Mouse (Mus musculus) midbrain, embryonic 13.5 days (tissue): ENCODE measurements around the gene Tecta. TPM values are rescaled to one million over a fixed set of nuclear protein-coding genes. Genes with fewer than 3 reads are reported as not detected.
A peak's percentile ranks its signal among the peaks of the same experiment; 100 is the strongest.

ENCODE experiments used
- ATAC-seq: fragments of 200-750 bp; cut with Nextera tagmentation; 2 replicates; pipeline ENCODE4 v1.8.0; 2017; ENCODE audit warnings: mild to moderate bottlenecking, moderate TSS enrichment, moderate library complexity
- H3K27ac ChIP-seq: fragments of 300-500 bp; sonication (generic); 2 replicates; pipeline ENCODE4 v1.5.1; 2015; ENCODE audit warnings: inconsistent platforms, mild to moderate bottlenecking, moderate library complexity
- H3K27me3 ChIP-seq: fragments of 300-500 bp; sonication (generic); 2 replicates; pipeline ENCODE4 v1.6.1; 2015; ENCODE audit warnings: mild to moderate bottlenecking, inconsistent platforms
- H3K36me3 ChIP-seq: fragments of 300-500 bp; sonication (generic); 2 replicates; pipeline ENCODE4 v1.6.1; 2015; ENCODE audit warnings: mild to moderate bottlenecking, inconsistent platforms
- H3K4me1 ChIP-seq: fragments of 300-500 bp; sonication (generic); replicated peaks from 2 replicates; pipeline ENCODE4 v1.6.1; 2015; ENCODE audit warnings: inconsistent platforms
- H3K4me2 ChIP-seq: fragments of 300-500 bp; sonication (generic); replicated peaks from 2 replicates; pipeline ENCODE4 v1.6.1; 2015; ENCODE audit warnings: moderate library complexity, mild to moderate bottlenecking, inconsistent platforms
- H3K4me3 ChIP-seq: fragments of 300-500 bp; sonication (generic); replicated peaks from 2 replicates; pipeline ENCODE4 v1.5.1; 2015; ENCODE audit warnings: mild to moderate bottlenecking, inconsistent platforms
- H3K9ac ChIP-seq: fragments of 300-500 bp; sonication (generic); replicated peaks from 2 replicates; pipeline ENCODE4 v1.6.1; 2015; ENCODE audit warnings: mild to moderate bottlenecking, inconsistent platforms
- H3K9me3 ChIP-seq: fragments of 300-500 bp; sonication (generic); 2 replicates; pipeline ENCODE4 v1.6.1; 2016; ENCODE audit warnings: mild to moderate bottlenecking, inconsistent platforms
- WGBS: fragments of 180-500 bp; shearing (Covaris S2); methylation state at CpG from one replicate; pipeline ENCODE4 v1.1.7; 2015; 5-methylcytosine and 5-hydroxymethylcytosine counted together
- polyA plus RNA-seq: library from polyadenylated mRNA; unstranded; fragments of >200 nt; fragmentation: Nextera tagmentation; extraction: Ambion mirVana; gene quantifications from 2 replicates; pipeline ENCODE4 v1.2.1, GENCODE M21; 2015

Gene Tecta
- polyA plus RNA-seq, 1 experiment from 2014 or later: 0.27 TPM

- Histone ChIP-seq H3K9ac (no peak overlapping the region), H3K36me3 (no peaks in the 10 kb centered on the region), H3K27ac (no peak overlapping the region), H3K9me3 (no peaks in the 10 kb centered on the region), H3K4me2 (no peak overlapping the region), H3K4me1 (peaks cover 14% of the 10 kb centered on the region), H3K27me3 (no peaks in the 10 kb centered on the region), H3K4me3 (no peak overlapping the region)
- 66% methylated on average over 8 of the region's 8 CpGs for WGBS
- peak; percentile 69 for ATAC-seq
Measured at GRCm38 (mm10) chr9:42382628-42383347, 16.9 kb downstream of the Tecta start.

DNA sequence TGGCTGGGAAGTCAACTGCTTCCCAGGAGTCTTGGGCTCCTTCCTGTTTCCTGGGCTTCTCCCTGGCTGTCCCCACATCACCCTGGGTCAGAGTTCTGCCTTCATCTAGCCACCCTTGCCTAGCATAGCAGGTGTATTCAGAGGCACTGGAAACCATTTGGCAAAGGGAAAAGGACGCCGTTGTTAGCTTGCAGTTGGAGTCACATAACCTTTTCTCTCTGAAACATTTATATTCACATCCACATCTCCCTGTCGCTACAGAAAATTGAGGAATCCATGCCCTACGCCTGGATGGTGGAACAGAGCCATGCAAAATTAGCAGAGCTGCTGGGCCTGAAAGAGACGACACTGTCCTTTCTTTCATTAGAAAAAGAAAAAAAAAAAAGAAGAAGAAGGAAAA is 17.7 kb downstream of the Tecta start:
- WGBS: 45% methylated on average over 5 of the region's 5 CpGs
- 0 out of 2 replicates have a peak overlapping the region, but pooled peaks have one; percentile 48 for H3K27ac ChIP-seq

GRCm38 (mm10) chr9:42378071-42378470 is 21.7 kb downstream of the Tecta start:
- no peak overlapping the region for H3K9ac ChIP-seq
- 96% methylated on average over 4 of the region's 4 CpGs for WGBS
- H3K27me3 ChIP-seq: no peaks in the 10 kb centered on the region
- no peak for ATAC-seq
- no peak overlapping the region for H3K4me3 ChIP-seq
- H3K36me3 ChIP-seq: no peaks in the 10 kb centered on the region
- H3K9me3 ChIP-seq: no peaks in the 10 kb centered on the region
- H3K27ac ChIP-seq: no peak overlapping the region
- peaks cover 11% of the 10 kb centered on the region for H3K4me1 ChIP-seq
- no peak overlapping the region for H3K4me2 ChIP-seq

More for the DNA sequence above, 17.7 kb downstream of the Tecta start:
- no peak; the same call in 1 of the 2 replicates for ATAC-seq
- Histone ChIP-seq H3K4me2 (no peak overlapping the region), H3K9me3 (no peaks in the 10 kb centered on the region), H3K4me1 (peaks cover 14% of the 10 kb centered on the region), H3K9ac (no peak overlapping the region), H3K4me3 (no peak overlapping the region), H3K27me3 (no peaks in the 10 kb centered on the region), H3K36me3 (no peaks in the 10 kb centered on the region)

DNA sequence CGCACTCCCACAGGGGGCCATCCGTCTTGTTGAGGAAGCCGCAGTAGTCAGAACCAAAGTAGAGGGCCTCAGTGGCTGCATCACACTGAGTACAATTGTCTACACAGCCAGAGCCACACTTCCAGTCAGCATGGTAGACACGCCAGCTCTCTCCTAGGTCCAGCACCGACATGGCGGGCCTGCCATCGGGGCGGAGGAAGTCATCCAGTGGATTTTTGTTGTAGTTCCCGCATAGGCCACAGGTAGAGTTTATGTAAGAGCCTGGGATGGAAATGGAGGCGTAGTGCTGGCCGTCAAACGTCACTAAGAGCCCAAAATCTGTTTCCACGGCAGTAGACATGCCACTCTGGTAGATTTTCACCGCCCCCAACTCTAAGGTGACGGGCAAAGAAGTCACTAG is 22.1 kb downstream of the Tecta start:
- H3K4me3 ChIP-seq: no peak overlapping the region
- H3K4me1 ChIP-seq: 0 out of 2 replicates have a peak, but pooled peaks cover 9% of the 10 kb centered on the region
- H3K9ac ChIP-seq: no peak overlapping the region
- no peaks in the 10 kb centered on the region for H3K36me3 ChIP-seq
- H3K9me3 ChIP-seq: no peaks in the 10 kb centered on the region
- H3K27ac ChIP-seq: no peak overlapping the region
- 93% methylated on average over 15 of the region's 15 CpGs for WGBS
- ATAC-seq: no peak
- no peaks in the 10 kb centered on the region for H3K27me3 ChIP-seq
- no peak overlapping the region for H3K4me2 ChIP-seq

DNA sequence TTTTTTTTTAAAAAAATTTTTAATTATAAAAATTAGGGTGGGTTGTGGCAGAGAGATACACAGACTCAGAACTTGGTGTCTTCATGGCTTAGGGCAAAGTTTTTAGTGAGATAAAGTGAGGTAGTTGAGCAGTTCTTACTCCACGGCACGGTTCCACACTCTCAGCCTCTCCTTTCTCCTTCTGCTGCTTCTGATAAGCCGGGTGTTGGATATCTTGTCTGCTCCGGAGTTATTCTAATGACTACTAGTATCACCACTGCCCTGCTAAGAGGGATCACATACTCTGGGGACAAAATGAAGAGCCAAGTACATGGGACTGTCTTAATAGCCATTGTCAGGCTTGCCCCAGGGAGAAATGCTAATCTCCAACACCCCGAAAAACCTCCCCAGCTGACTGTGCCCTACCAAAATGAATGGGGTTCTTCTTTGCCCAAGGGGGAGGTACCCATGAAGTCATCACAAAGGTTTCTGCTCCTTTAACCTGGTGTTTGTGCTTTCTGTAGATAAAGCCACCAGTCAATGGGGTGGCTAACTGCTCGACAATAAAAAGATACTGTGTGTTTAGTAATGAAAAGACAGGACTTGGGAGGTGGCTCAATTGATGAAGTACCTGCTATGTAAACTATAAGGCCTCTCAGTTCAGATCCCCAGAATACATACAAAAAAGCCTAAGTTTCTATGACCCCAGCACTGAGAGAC is 27.9 kb downstream of the Tecta start:
- H3K27ac ChIP-seq: no peak overlapping the region
- ATAC-seq: no peak
- no peaks in the 10 kb centered on the region for H3K27me3 ChIP-seq
- WGBS: 78% methylated on average over 6 of the region's 6 CpGs
- no peaks in the 10 kb centered on the region for H3K4me1 ChIP-seq
- H3K4me2 ChIP-seq: no peak overlapping the region
- H3K36me3 ChIP-seq: no peaks in the 10 kb centered on the region
- H3K9ac ChIP-seq: no peak overlapping the region
- no peak overlapping the region for H3K4me3 ChIP-seq
- no peaks in the 10 kb centered on the region for H3K9me3 ChIP-seq

- Histone ChIP-seq H3K4me3 (no peak overlapping the region), H3K4me1 (peaks cover 6% of the 10 kb centered on the region; the same call in 1 of the 2 replicates), H3K36me3 (no peaks in the 10 kb centered on the region), H3K27ac (no peak overlapping the region), H3K27me3 (no peaks in the 10 kb centered on the region), H3K9ac (no peak overlapping the region), H3K4me2 (no peak overlapping the region), H3K9me3 (no peaks in the 10 kb centered on the region)
- no peak for ATAC-seq
- WGBS: 73% methylated on average over 4 of the region's 4 CpGs
Measured at GRCm38 (mm10) chr9:42357585-42357984, 42.1 kb downstream of the Tecta start.

DNA sequence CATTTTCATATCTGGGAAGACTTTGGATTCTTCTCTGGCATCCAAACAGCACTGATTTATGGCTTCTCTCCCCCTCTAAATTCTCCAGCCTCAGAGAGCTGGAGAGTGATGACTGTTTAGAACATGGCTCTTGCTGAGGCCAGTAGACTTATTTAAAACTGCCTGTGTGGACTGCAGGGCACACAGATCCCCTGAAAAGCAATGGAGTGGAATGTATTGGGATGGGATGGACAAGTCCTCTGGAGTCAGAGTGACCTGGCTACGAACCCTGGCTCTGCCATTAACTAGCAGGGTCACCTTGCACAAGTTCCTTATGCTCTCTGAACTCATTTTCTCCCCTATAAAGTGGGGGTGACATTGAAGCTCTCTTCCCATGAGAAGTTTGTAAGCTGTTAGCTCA is 44.9 kb downstream of the Tecta start:
- H3K27ac ChIP-seq: no peak overlapping the region
- WGBS: 68% methylated on average over 1 of the region's 1 CpGs
- H3K4me3 ChIP-seq: no peak overlapping the region
- no peak for ATAC-seq
- no peak overlapping the region for H3K4me2 ChIP-seq
- no peaks in the 10 kb centered on the region for H3K9me3 ChIP-seq
- peaks cover 12% of the 10 kb centered on the region for H3K4me1 ChIP-seq
- no peaks in the 10 kb centered on the region for H3K36me3 ChIP-seq
- H3K9ac ChIP-seq: no peak overlapping the region
- peaks cover 4% of the 10 kb centered on the region; the same call in 1 of the 2 replicates for H3K27me3 ChIP-seq

- no peaks in the 10 kb centered on the region for H3K36me3 ChIP-seq
- H3K9ac ChIP-seq: 0 out of 2 replicates have a peak overlapping the region, but pooled peaks have one; percentile 4
- peaks cover 4% of the 10 kb centered on the region; the same call in 1 of the 2 replicates for H3K27me3 ChIP-seq
- H3K27ac ChIP-seq: 0 out of 2 replicates have a peak overlapping the region, but pooled peaks have one; percentile 11
- no peak for ATAC-seq
- 37% methylated on average over 7 of the region's 7 CpGs for WGBS
- H3K4me1 ChIP-seq: peaks cover 18% of the 10 kb centered on the region
- no peak overlapping the region for H3K4me2 ChIP-seq
- H3K9me3 ChIP-seq: no peaks in the 10 kb centered on the region
- no peak overlapping the region for H3K4me3 ChIP-seq
Measured at GRCm38 (mm10) chr9:42349791-42350190, 49.9 kb downstream of the Tecta start.

DNA sequence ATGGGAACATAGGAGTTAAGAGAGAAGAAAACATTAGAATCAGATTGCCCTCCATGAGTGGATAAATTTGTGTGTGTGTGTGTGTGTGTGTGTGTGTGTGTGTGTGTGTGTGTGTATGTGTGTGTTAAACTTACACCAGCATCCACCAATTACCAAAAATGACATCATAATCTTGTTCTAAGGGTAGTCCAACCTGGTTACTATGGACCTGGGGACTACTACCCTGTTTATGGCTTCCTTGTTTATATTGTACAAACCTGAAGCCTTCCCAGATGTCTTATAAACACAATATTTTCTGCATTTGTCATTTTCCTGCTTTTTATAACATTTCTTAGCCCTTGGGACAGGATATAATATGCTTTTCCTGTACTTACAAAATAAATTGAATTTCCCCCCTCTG is 53.4 kb downstream of the Tecta start:
- no peaks in the 10 kb centered on the region for H3K36me3 ChIP-seq
- peaks cover 18% of the 10 kb centered on the region for H3K4me1 ChIP-seq
- H3K27me3 ChIP-seq: no peaks in the 10 kb centered on the region
- H3K9me3 ChIP-seq: no peaks in the 10 kb centered on the region
- H3K4me2 ChIP-seq: no peak overlapping the region
- ATAC-seq: no peak
- H3K4me3 ChIP-seq: no peak overlapping the region
- no peak overlapping the region for H3K9ac ChIP-seq
- no peak overlapping the region for H3K27ac ChIP-seq

DNA sequence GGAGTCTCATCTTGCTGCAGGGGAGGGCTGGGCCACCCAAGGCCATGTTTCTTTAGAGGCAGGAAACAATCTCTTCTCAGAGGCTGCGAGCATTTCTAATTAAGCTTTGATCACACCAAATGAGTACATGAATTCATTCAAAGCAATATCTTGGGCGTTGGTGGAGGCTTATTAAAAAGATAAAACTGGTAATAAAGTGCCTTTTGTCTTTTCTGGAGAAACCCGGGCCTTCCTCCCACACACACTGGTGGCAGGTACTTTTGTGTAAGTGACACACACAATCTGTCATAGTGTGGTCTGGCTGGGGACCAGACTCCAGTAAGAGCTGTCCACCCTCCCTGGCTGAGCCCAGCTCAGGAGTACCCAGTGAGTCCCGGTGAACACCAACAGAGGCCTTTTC is 60.6 kb downstream of the Tecta start:
- H3K27ac ChIP-seq: no peak overlapping the region
- ATAC-seq: no peak
- no peak overlapping the region for H3K4me3 ChIP-seq
- H3K4me2 ChIP-seq: no peak overlapping the region
- no peaks in the 10 kb centered on the region for H3K9me3 ChIP-seq
- no peak overlapping the region for H3K9ac ChIP-seq
- peaks cover 14% of the 10 kb centered on the region for H3K4me1 ChIP-seq
- no peaks in the 10 kb centered on the region for H3K36me3 ChIP-seq
- H3K27me3 ChIP-seq: no peaks in the 10 kb centered on the region
- 59% methylated on average over 4 of the region's 4 CpGs for WGBS

- Histone ChIP-seq H3K4me3 (no peak overlapping the region), H3K27ac (no peak overlapping the region), H3K36me3 (no peaks in the 10 kb centered on the region), H3K4me1 (peaks cover 14% of the 10 kb centered on the region), H3K9ac (no peak overlapping the region), H3K27me3 (no peaks in the 10 kb centered on the region), H3K4me2 (no peak overlapping the region), H3K9me3 (no peaks in the 10 kb centered on the region)
- ATAC-seq: no peak
- 89% methylated on average over 13 of the region's 13 CpGs for WGBS
Measured at GRCm38 (mm10) chr9:42337026-42337425, 62.7 kb downstream of the Tecta start.

DNA sequence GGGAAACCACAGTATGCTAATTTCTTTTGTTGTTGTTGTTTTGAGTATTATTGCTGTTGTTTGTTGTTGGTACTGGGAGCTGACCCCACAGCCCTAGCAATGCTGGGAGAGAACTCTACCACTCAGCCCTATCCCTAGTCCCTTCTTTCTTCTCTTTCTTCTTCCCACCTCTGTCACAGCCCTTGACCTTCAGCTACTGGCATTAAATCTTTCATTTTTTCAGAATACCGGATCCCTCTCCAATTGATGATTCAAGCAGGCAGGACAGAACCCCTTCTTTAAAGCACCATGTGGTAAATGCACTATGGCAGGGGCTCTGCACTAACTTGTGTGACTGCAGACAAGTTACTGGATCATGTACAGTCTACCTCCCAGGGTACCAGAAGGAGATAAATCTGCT is 63.2 kb downstream of the Tecta start:
- Histone ChIP-seq H3K4me3 (no peak overlapping the region), H3K27me3 (no peaks in the 10 kb centered on the region), H3K4me1 (peaks cover 14% of the 10 kb centered on the region), H3K36me3 (no peaks in the 10 kb centered on the region), H3K9me3 (no peaks in the 10 kb centered on the region), H3K4me2 (no peak overlapping the region), H3K27ac (no peak overlapping the region), H3K9ac (no peak overlapping the region)
- no peak for ATAC-seq
- 96% methylated on average over 1 of the region's 1 CpGs for WGBS
